Mouse (Mus musculus) spleen, adult 2 months (tissue): ENCODE data around the gene Ifit1bl2. TPM values are rescaled to one million over a fixed set of nuclear protein-coding genes. Genes with fewer than 3 reads are reported as not detected.

Source experiments
- DNase-seq, 2 experiments: peaks; one replicate each; pipeline versions ENCODE4 v3.0.0 to v3.0.0-alpha.2; 2012 to 2021; ENCODE audit warnings: low spot score in 2 of 2, low read depth in 1 of 2
- H3K27ac ChIP-seq: fragments of 200-500 bp; 2 replicates; pipeline ENCODE4 v1.5.1; 2012; ENCODE audit warnings: low read length, inconsistent platforms; ENCODE audit not compliant: insufficient read depth
- H3K27me3 ChIP-seq: fragments of 200-500 bp; 2 replicates; pipeline ENCODE4 v1.6.1; 2012; ENCODE audit warnings: mild to moderate bottlenecking, moderate library complexity, low read length, inconsistent platforms; ENCODE audit not compliant: control insufficient read depth, insufficient read depth
- H3K36me3 ChIP-seq: fragments of 200-500 bp; 2 replicates; pipeline ENCODE4 v1.6.1; 2012; ENCODE audit warnings: mild to moderate bottlenecking, low read length, inconsistent platforms; ENCODE audit not compliant: control insufficient read depth, insufficient read depth
- H3K4me1 ChIP-seq: fragments of 200-500 bp; 2 replicates; pipeline ENCODE4 v1.6.1; 2011; ENCODE audit warnings: inconsistent platforms; ENCODE audit not compliant: control insufficient read depth, insufficient read depth, insufficient read length
- H3K4me3 ChIP-seq: fragments of 200-500 bp; 2 replicates; pipeline ENCODE4 v1.5.1; 2011; ENCODE audit warnings: mild to moderate bottlenecking, inconsistent platforms; ENCODE audit not compliant: insufficient read depth, insufficient read length; ENCODE audit errors: extremely low read depth
- CTCF ChIP-seq: fragments of 200-500 bp; IDR thresholded peaks from 2 replicates; pipeline ENCODE4 v1.5.1; 2011; ENCODE audit warnings: mild to moderate bottlenecking, inconsistent platforms; ENCODE audit not compliant: insufficient read depth, insufficient read length, insufficient replicate concordance; ENCODE audit errors: extremely low read depth
- POLR2A ChIP-seq: fragments of 200-500 bp; IDR thresholded peaks from 2 replicates; pipeline ENCODE4 v1.6.1; 2011; ENCODE audit warnings: low read depth, low read length, inconsistent platforms
- WGBS: fragments of 180-500 bp; shearing (Covaris S2); methylation state at CpG from one replicate; pipeline ENCODE4 v1.1.7; 2018; 5-methylcytosine and 5-hydroxymethylcytosine counted together
- polyA plus RNA-seq: library from polyadenylated mRNA; depleted of rRNA; stranded (reverse); fragments of >200 nt; gene quantifications from 2 replicates; pipeline ENCODE4 v1.2.3, GENCODE M21; 2012; rRNA removed

Gene Ifit1bl2
- polyA plus RNA-seq, 1 experiment = 0.05 TPM

- no peak overlapping the region for H3K4me3 ChIP-seq
- peaks cover 10% of the 10 kb centered on the region for H3K4me1 ChIP-seq
- H3K36me3 ChIP-seq = peaks cover 8% of the 10 kb centered on the region; the same call in 1 of the 2 replicates
- H3K27me3 ChIP-seq = no peaks in the 10 kb centered on the region
- no peak for DNase-seq
- TF ChIP-seq CTCF = no peak
- TF ChIP-seq POLR2A = no peak
- WGBS = 95% methylated on average over 5 of the region's 5 CpGs
- no peak overlapping the region for H3K27ac ChIP-seq
Measured at GRCm38 (mm10) chr19:34573650-34574049, 66.9 kb downstream of the Ifit1bl2 start.

GRCm38 (mm10) chr19:34571080-34571479 is 69.5 kb downstream of the Ifit1bl2 start:
- TF ChIP-seq CTCF (no peak), POLR2A (no peak)
- peaks cover 10% of the 10 kb centered on the region for H3K4me1 ChIP-seq
- H3K36me3 ChIP-seq = peaks cover 8% of the 10 kb centered on the region; the same call in 1 of the 2 replicates
- WGBS = 88% methylated on average over 1 of the region's 1 CpGs
- H3K4me3 ChIP-seq = no peak overlapping the region
- no peaks in the 10 kb centered on the region for H3K27me3 ChIP-seq
- DNase-seq = no peak
- no peak overlapping the region for H3K27ac ChIP-seq

- no peak for TF ChIP-seq CTCF
- no peak for TF ChIP-seq POLR2A
- Histone ChIP-seq H3K4me1 (peaks cover 10% of the 10 kb centered on the region), H3K4me3 (no peak overlapping the region; the same call in 1 of the 2 replicates), H3K36me3 (peaks cover 8% of the 10 kb centered on the region; the same call in 1 of the 2 replicates), H3K27me3 (no peaks in the 10 kb centered on the region), H3K27ac (peak overlapping the region; percentile 41)
- 42% methylated on average over 4 of the region's 4 CpGs for WGBS
- DNase-seq = no peak
Measured at GRCm38 (mm10) chr19:34569896-34570476, 70.6 kb downstream of the Ifit1bl2 start.

DNA sequence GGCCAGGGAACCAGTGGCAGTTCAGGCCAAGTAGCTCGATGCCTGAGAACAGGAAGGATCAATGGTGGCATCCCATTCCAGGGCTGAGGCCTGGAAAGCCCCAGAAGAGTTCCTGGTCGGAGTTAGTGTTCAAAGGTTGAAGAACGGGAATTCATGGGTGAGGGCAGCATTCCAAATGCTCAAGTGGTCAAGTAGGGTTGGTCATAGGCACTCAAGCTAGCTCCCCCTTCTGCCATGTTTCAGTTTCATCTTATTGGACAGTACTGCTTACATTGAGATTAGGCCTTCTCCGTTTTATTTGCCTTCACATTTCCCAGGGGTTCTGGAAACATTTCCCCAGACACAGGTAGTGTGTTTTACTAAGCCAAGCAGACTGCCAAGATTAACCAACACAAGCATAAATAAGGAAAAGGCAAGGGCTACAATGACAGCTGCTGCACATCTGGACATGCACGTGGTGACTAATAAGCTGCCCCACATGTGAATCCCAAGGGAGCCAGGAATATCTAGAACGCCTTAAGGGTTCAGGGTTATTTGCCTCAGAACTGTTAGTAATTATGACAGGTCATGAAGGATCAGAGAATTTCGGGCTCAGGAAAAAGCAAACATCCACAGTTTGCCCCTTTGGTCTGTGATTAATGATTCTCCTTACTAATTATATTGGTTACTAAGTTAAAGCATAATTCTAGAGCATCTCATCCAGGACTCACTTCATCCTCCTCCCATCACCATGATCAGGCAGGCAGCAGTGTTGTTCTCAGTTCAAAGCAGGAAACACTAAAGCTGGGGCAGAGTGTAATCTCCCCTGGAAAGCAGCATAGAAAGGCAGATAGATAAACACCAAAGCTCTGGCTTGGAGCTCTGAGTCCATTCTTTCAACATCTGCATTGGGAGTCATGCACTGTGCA is 71.3 kb downstream of the Ifit1bl2 start:
- Histone ChIP-seq H3K27me3 (no peaks in the 10 kb centered on the region), H3K36me3 (peaks cover 8% of the 10 kb centered on the region; the same call in 1 of the 2 replicates), H3K4me3 (no peak overlapping the region), H3K4me1 (peaks cover 10% of the 10 kb centered on the region), H3K27ac (no peak overlapping the region)
- WGBS = 84% methylated on average over 7 of the region's 7 CpGs
- no peak for DNase-seq
- TF ChIP-seq POLR2A = no peak
- no peak for TF ChIP-seq CTCF

Other genes with a start within 250 kb of the Ifit1bl2 start
- 12.9 and 20.8 TPM in 2 replicates for gene Ch25h, start 165.6 kb downstream of the Ifit1bl2 start, polyA plus RNA-seq
- gene Lipa, start 113.3 kb downstream of the Ifit1bl2 start, polyA plus RNA-seq = 24.7 and 30.2 TPM in 2 replicates
- gene Ifit2, start 90.0 kb downstream of the Ifit1bl2 start, polyA plus RNA-seq = 0.83 TPM in 2 replicates
- 2.8 and 3.3 TPM in 2 replicates for gene Ifit3, start 57.2 kb downstream of the Ifit1bl2 start, polyA plus RNA-seq
- 1.9 and 2.2 TPM in 2 replicates for gene Ifit1bl1, start 38.8 kb downstream of the Ifit1bl2 start, polyA plus RNA-seq
- gene Ifit3b, start 32.8 kb downstream of the Ifit1bl2 start, polyA plus RNA-seq = 0.68 and 0.70 TPM in 2 replicates
- gene Ifit1, start 128 bp upstream of the Ifit1bl2 start, polyA plus RNA-seq = 2.0 and 2.4 TPM in 2 replicates
- 0.22 and 0.27 TPM in 2 replicates for gene Slc16a12, start 106.5 kb upstream of the Ifit1bl2 start, polyA plus RNA-seq
- 0.47 and 0.75 TPM in 2 replicates for gene Pank1, start 238.7 kb upstream of the Ifit1bl2 start, polyA plus RNA-seq